In genomic region chr9:97670666-97671065, GRCm38 (mm10) we compare ENCODE assay signal across 17 mouse cellular contexts.
"Had no signal": no experiment of that assay in that cellular context is flagged by ENCODE, and none has a peak within 500 bp of the region (broad histone marks: within the 10 kb centered on the region; RNA-seq: fewer than 3 reads in every experiment).

No protein-coding gene starts in this region.

- H3K27me3 ChIP-seq: liver, embryonic 12.5 days; midbrain, embryonic 13.5 days; midbrain, embryonic 15.5 days; neural tube, embryonic 13.5 days; neural tube, embryonic 15.5 days had no signal

- H3K4me2 ChIP-seq: liver, embryonic 12.5 days; lung, embryonic 14.5 days; midbrain, embryonic 11.5 days; midbrain, embryonic 13.5 days; midbrain, embryonic 15.5 days; neural tube, embryonic 13.5 days; neural tube, embryonic 15.5 days had no signal

- DNase-seq: lung, embryonic 14.5 days; retina, postnatal 1 day; right cerebral cortex, adult 18-20 months; right cerebral cortex, postnatal 25 days; right cerebral cortex, postnatal 4 days; spleen, adult 18-20 months; thymus, adult 18-20 months; thymus, postnatal 14 days; thymus, postnatal 36 days had no signal

- H3K36me3 ChIP-seq: liver, embryonic 12.5 days; midbrain, embryonic 13.5 days; midbrain, embryonic 15.5 days; neural tube, embryonic 13.5 days; neural tube, embryonic 15.5 days had no signal

- H3K9ac ChIP-seq: liver, embryonic 12.5 days; liver, embryonic 14.5 days; lung, embryonic 14.5 days; midbrain, embryonic 13.5 days; midbrain, embryonic 15.5 days; neural tube, embryonic 13.5 days; neural tube, embryonic 15.5 days had no signal

- H3K27ac ChIP-seq: liver, embryonic 12.5 days; liver, embryonic 14.5 days; midbrain, embryonic 13.5 days; midbrain, embryonic 15.5 days; neural tube, embryonic 13.5 days; neural tube, embryonic 15.5 days had no signal

- H3K4me3 ChIP-seq: liver, embryonic 12.5 days; midbrain, embryonic 13.5 days; midbrain, embryonic 15.5 days; myocyte; neural tube, embryonic 13.5 days; neural tube, embryonic 15.5 days had no signal

- H3K4me1 ChIP-seq: liver, embryonic 12.5 days; midbrain, embryonic 15.5 days had no signal

- ATAC-seq: liver, embryonic 12.5 days; midbrain, embryonic 13.5 days; midbrain, embryonic 15.5 days had no signal

- H3K9me3 ChIP-seq: liver, embryonic 12.5 days; midbrain, embryonic 13.5 days; midbrain, embryonic 15.5 days; neural tube, embryonic 13.5 days; neural tube, embryonic 15.5 days had no signal
